Mouse (Mus musculus) limb, embryonic 11.5 days (tissue): ENCODE measurements around the gene Il6ra. TPM values are rescaled to one million over a fixed set of nuclear protein-coding genes. Genes with fewer than 3 reads are reported as not detected.

Experiments used
- ATAC-seq: fragments of 200-750 bp; cut with Nextera tagmentation; 2 replicates; pipeline ENCODE4 v1.8.0; 2017; ENCODE audit warnings: low read depth; ENCODE audit not compliant: insufficient number of reproducible peaks, low FRiP score, low TSS enrichment
- DNase-seq: peaks from one replicate; pipeline ENCODE4 v3.0.0-alpha.2; 2015; ENCODE audit warnings: low spot score
- H3K27ac ChIP-seq: fragments of 300-500 bp; sonication (generic); replicated peaks from 2 replicates; pipeline ENCODE4 v1.5.1; 2014; ENCODE audit warnings: low read depth, mild to moderate bottlenecking, low read length
- H3K27me3 ChIP-seq: fragments of 300-500 bp; sonication (generic); 2 replicates; pipeline ENCODE4 v1.6.1; 2014; ENCODE audit warnings: mild to moderate bottlenecking, low read length, mixed read lengths; ENCODE audit not compliant: control insufficient read depth, insufficient read depth
- H3K36me3 ChIP-seq: fragments of 300-500 bp; sonication (generic); 2 replicates; pipeline ENCODE4 v1.6.1; 2014; ENCODE audit warnings: mild to moderate bottlenecking, low read length, moderate library complexity, mixed read lengths; ENCODE audit not compliant: control insufficient read depth, insufficient read depth
- H3K4me1 ChIP-seq: fragments of 300-500 bp; sonication (generic); 2 replicates; pipeline ENCODE4 v1.6.1; 2014; ENCODE audit warnings: low read length, mixed read lengths; ENCODE audit not compliant: control insufficient read depth, insufficient read depth
- H3K4me2 ChIP-seq: fragments of 300-500 bp; sonication (generic); 2 replicates; pipeline ENCODE4 v1.6.1; 2014; ENCODE audit warnings: low read depth, mild to moderate bottlenecking, moderate library complexity; ENCODE audit not compliant: severe bottlenecking
- H3K4me3 ChIP-seq: fragments of 300-500 bp; sonication (generic); 2 replicates; pipeline ENCODE4 v1.5.1; 2014; ENCODE audit warnings: low read depth, low read length
- H3K9ac ChIP-seq: fragments of 300-500 bp; sonication (generic); 2 replicates; pipeline ENCODE4 v1.6.1; 2014; ENCODE audit warnings: mild to moderate bottlenecking, low read length
- H3K9me3 ChIP-seq: fragments of 300-500 bp; sonication (generic); 2 replicates; pipeline ENCODE4 v1.6.1; 2016; ENCODE audit warnings: low read length; ENCODE audit not compliant: control insufficient read depth
- WGBS: fragments of 180-500 bp; shearing (Covaris S2); extraction: QIAGEN DNeasy Blood & Tissue Kit; methylation state at CpG from one replicate; pipeline ENCODE4 v1.1.7; 2014; 5-methylcytosine and 5-hydroxymethylcytosine counted together
- polyA plus RNA-seq: library from polyadenylated mRNA; unstranded; fragments of >200 nt; fragmentation: Nextera tagmentation; extraction: Ambion mirVana; gene quantifications from 2 replicates; pipeline ENCODE4 v1.2.1, GENCODE M21; 2014

Gene Il6ra
- polyA plus RNA-seq, 1 experiment from 2014 or later = 0.40 TPM

DNA sequence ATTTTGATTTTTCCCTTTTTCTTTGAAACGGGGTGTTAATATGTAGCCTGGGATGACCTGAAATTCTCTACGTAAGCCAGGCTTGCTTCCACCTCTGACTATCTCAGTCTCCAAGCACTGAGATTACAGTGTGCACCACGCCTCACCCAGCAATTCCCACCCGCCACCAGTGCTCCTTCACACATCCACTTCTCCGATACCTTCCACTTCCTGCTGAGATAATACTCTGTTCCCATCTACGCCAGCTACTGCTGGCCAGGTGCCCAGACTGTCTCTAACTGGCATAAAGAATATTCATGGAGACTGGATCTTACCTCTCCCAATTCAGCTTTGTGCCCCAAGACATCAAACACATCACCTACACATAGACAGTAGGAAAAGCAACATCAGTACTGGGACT, 35.7 kb upstream of the Il6ra start:
- Histone ChIP-seq H3K9ac (no peak overlapping the region), H3K4me3 (no peak overlapping the region), H3K27ac (no peak overlapping the region), H3K36me3 (peaks cover 39% of the 10 kb centered on the region), H3K4me1 (no peaks in the 10 kb centered on the region), H3K27me3 (no peaks in the 10 kb centered on the region), H3K4me2 (no peak overlapping the region), H3K9me3 (no peaks in the 10 kb centered on the region)
- WGBS = 96% methylated on average over 6 of the region's 6 CpGs
- DNase-seq (no peak), ATAC-seq (no peak)

DNA sequence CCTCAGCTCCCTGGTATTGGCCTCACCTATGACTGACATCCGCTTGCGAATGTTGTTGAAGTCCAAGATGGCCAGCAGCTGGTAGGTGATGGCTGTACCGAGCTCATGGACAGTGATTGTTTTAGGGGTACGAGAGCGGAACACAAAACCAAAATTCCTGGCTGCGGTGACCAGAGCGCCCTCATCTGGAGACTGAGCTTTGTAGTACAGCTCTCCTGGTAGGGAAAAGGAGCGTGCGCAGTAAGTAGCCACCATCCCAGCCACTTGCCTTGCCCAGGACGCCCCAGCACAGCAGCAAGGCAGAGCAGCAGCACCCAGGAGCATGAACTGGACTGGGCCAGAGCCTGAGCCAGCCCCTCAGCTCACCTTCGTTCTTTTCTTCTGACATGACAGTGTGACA, 35.0 kb upstream of the Il6ra start:
- Histone ChIP-seq H3K27me3 (no peaks in the 10 kb centered on the region), H3K9ac (no peak overlapping the region), H3K27ac (no peak overlapping the region), H3K4me3 (no peak overlapping the region), H3K36me3 (peaks cover 45% of the 10 kb centered on the region), H3K9me3 (no peaks in the 10 kb centered on the region), H3K4me1 (no peaks in the 10 kb centered on the region), H3K4me2 (no peak overlapping the region)
- WGBS = 88% methylated on average over 11 of the region's 11 CpGs
- no peak for DNase-seq
- ATAC-seq = no peak

DNA sequence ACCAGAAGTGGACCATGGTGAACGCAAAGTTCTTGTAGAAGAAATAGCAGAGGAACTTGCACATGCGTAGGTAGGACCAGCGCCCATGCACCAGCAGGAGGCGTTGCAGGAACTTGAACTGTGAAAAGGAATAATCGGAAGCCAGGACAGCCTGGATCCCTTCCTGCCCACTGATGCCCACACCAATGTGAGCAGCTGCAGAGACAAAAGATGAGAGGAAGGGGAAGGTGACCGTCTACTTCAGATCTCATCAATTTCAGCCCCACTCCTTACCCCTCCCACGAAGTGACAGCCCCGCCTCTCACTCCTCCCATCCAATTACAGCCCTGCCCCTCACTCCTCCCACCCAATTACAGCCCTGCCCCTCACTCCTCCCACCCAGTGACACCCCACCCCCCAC, 32.0 kb upstream of the Il6ra start:
- H3K27ac ChIP-seq = no peak overlapping the region

DNA sequence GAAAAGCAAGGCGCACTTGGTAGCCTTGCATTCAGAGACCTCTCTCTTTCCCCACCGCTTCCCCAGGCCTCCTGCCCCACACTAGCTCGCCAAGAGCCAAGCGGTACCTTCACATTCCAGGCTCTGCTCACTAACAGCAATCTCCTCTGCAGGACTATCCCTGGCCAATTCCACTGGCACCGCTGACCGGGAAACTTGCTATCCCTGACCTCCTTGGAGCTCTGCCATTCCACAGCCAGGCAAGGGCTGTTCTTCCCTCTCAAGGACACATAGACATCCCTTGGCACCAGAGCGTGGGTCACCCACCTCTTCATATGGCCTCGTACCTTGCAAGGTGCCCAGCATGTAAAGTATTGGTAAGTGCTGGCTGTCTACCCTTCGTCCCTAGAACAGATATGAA, 29.9 kb upstream of the Il6ra start:
- peaks cover 35% of the 10 kb centered on the region for H3K36me3 ChIP-seq
- no peaks in the 10 kb centered on the region for H3K27me3 ChIP-seq
- DNase-seq = no peak
- H3K4me2 ChIP-seq = no peak overlapping the region
- H3K4me3 ChIP-seq = no peak overlapping the region
- no peak for ATAC-seq
- 93% methylated on average over 9 of the region's 9 CpGs for WGBS
- no peaks in the 10 kb centered on the region for H3K4me1 ChIP-seq
- no peaks in the 10 kb centered on the region for H3K9me3 ChIP-seq
- H3K9ac ChIP-seq = no peak overlapping the region
- no peak overlapping the region for H3K27ac ChIP-seq

More for the DNA sequence above, 32.0 kb upstream of the Il6ra start:
- H3K4me1 ChIP-seq = no peaks in the 10 kb centered on the region
- ATAC-seq (no peak), DNase-seq (no peak)
- H3K27me3 ChIP-seq = no peaks in the 10 kb centered on the region
- no peak overlapping the region for H3K9ac ChIP-seq
- peaks cover 47% of the 10 kb centered on the region for H3K36me3 ChIP-seq
- WGBS = 74% methylated on average over 8 of the region's 8 CpGs
- H3K4me3 ChIP-seq = no peak overlapping the region
- H3K9me3 ChIP-seq = no peaks in the 10 kb centered on the region
- H3K4me2 ChIP-seq = no peak overlapping the region

DNA sequence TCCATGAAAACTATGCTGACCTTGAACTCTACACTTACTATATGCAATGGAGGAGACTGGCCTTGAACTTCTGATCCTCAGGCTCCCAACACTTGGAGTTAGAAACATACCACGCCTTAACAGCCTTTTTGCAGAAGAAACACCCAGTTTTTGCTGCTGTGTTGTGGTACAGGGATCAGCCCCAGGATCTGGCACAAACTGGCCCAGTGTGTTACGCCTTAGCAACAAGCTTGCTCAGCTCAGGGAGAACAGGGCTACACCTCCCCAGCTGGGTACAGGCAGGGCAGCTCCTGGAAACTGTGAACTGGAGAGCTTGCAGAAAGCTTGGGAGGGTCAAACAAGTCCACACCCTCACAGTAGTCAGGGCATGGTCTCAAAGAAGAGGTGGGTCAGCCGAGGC, 23.5 kb upstream of the Il6ra start:
- Histone ChIP-seq H3K9me3 (no peaks in the 10 kb centered on the region), H3K4me2 (no peak overlapping the region), H3K27me3 (no peaks in the 10 kb centered on the region), H3K27ac (no peak overlapping the region), H3K9ac (no peak overlapping the region), H3K4me1 (no peaks in the 10 kb centered on the region), H3K36me3 (peaks cover 9% of the 10 kb centered on the region; the same call in 1 of the 2 replicates), H3K4me3 (no peak overlapping the region)
- WGBS = 95% methylated on average over 3 of the region's 3 CpGs
- no peak for DNase-seq
- no peak for ATAC-seq

DNA sequence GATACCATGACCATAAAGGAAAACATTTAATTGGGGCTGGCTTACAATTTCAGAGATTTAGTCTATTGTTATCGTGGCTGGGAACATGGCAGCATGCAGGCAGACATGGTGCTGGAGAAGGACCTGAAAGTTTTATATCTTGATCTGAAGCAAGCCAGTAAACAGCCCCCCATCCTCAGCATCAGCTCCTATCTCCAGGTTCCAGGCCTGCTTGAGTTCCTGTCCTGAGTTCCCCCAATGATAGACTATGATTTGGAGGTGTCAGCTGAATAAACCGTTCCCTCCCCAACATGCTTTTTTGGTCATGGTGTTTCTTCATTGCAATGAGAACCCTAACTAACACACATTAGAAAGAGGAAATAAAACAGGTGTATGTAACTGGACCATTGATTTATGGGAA, 19.9 kb upstream of the Il6ra start:
- Histone ChIP-seq H3K27ac (no peak overlapping the region), H3K9ac (no peak overlapping the region), H3K27me3 (no peaks in the 10 kb centered on the region), H3K4me1 (no peaks in the 10 kb centered on the region), H3K4me2 (no peak overlapping the region), H3K9me3 (no peaks in the 10 kb centered on the region), H3K36me3 (peaks cover 4% of the 10 kb centered on the region; the same call in 1 of the 2 replicates), H3K4me3 (no peak overlapping the region)
- DNase-seq (no peak), ATAC-seq (no peak)
- 94% methylated on average over 2 of the region's 2 CpGs for WGBS

DNA sequence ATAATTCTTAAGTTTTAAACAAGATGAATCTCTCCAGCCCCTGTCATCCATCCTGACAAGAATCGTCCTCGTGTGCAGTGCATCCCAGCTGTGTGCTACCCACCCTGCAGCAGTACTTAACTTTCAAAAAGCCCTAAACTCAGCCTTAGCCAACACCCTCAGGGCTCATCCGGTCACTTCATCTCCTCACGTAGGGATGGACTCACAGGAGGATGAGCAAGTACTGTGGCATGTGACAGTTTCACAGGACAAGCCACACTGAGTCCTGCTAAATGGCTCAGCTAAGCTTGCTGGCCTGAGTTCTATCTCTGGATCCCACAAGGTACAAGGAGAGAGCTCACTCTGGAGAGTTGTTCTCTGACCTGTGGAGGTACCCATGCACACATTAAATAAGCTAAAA, 16.0 kb upstream of the Il6ra start:
- no peaks in the 10 kb centered on the region for H3K9me3 ChIP-seq
- no peak overlapping the region for H3K4me2 ChIP-seq
- H3K27ac ChIP-seq = no peak overlapping the region
- WGBS = 64% methylated on average over 4 of the region's 4 CpGs
- H3K36me3 ChIP-seq = no peaks in the 10 kb centered on the region
- H3K4me1 ChIP-seq = no peaks in the 10 kb centered on the region
- H3K4me3 ChIP-seq = no peak overlapping the region
- no peak for DNase-seq
- no peaks in the 10 kb centered on the region for H3K27me3 ChIP-seq
- H3K9ac ChIP-seq = no peak overlapping the region
- ATAC-seq = no peak

DNA sequence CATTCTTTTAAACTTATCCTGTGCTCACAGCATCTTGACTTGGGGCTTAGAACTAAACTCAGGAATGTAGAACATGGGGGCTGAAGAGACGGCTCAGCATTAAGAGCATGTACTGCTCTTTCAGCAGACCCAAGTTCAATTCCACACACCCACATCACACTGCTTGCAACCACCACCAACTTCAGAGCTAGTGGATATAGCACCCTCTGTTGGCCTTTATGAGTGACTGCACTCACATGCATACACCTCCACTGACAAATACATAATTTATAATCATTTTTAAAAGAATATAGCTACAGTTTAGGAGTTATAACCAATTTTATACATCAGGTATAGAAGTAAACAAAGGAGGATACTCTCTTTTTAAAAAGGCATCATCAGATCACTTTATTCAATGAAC, 13.4 kb upstream of the Il6ra start:
- DNase-seq = no peak
- H3K4me2 ChIP-seq = no peak overlapping the region
- no peak overlapping the region for H3K9ac ChIP-seq
- no peak for ATAC-seq
- no peak overlapping the region for H3K4me3 ChIP-seq
- H3K9me3 ChIP-seq = no peaks in the 10 kb centered on the region
- no peaks in the 10 kb centered on the region for H3K4me1 ChIP-seq
- H3K27me3 ChIP-seq = no peaks in the 10 kb centered on the region
- WGBS = 94% methylated on average over 1 of the region's 1 CpGs
- H3K36me3 ChIP-seq = no peaks in the 10 kb centered on the region
- H3K27ac ChIP-seq = no peak overlapping the region

DNA sequence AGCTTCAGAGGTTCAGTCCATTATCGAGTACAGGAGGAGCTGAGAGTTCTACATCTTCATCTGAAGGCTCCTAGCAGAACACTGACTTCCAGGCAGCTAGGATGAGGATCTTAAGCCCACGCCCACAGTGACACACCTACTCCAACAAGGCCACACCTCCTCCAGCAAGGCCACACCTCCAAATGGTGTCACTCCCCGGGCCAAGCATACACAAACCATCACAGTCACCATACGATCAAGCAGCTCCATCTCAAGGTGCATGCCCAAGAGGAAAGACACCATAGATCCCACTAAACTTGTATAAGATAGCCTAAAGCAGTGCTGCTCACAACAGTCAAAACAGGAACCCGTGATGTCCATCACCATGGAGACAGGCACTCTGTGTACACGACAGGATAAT, 7.7 kb upstream of the Il6ra start:
- no peaks in the 10 kb centered on the region for H3K36me3 ChIP-seq
- no peak overlapping the region for H3K9ac ChIP-seq
- DNase-seq = no peak
- no peaks in the 10 kb centered on the region for H3K27me3 ChIP-seq
- H3K4me3 ChIP-seq = no peak overlapping the region
- WGBS = 71% methylated on average over 6 of the region's 6 CpGs
- no peak for ATAC-seq
- no peaks in the 10 kb centered on the region for H3K9me3 ChIP-seq
- H3K27ac ChIP-seq = no peak overlapping the region
- no peak overlapping the region for H3K4me2 ChIP-seq
- no peaks in the 10 kb centered on the region for H3K4me1 ChIP-seq
